In the genomic region with DNA sequence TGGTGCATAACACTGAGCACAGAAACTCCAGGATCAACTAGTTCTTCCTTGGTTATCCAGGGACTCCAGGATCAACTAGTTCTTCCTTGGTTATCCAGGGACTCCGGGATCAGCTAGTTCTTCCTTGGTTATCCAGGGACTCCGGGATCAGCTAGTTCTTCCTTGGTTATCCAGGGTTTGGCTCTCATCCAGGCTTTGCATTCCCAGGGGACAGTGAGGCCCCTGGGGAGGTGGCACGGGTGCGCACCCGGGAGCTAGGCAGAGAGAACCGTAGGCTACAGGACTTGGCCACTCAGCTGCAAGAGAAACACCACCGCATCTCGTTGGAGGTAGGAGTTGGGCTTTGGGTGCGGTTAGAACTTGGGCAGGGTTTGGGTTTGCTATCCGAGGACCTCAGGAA, we compare ENCODE assay signal across 32 mouse cellular contexts. TPM values are rescaled to one million over a fixed set of nuclear protein-coding genes. Genes with fewer than 3 reads are reported as not detected.
DNase-seq lines count a peak whose midpoint lies in the region; ATAC-seq and TF ChIP-seq lines count a peak whose summit lies in the region.
"Had no signal": no experiment of that assay in that cellular context is flagged by ENCODE, and none has a peak within 500 bp of the region (broad histone marks: within the 10 kb centered on the region; RNA-seq: fewer than 3 reads in every experiment).

No protein-coding gene starts in this region.

- no peak overlapping the region for H3K27ac ChIP-seq in heart, embryonic 16.5 days (ENCODE audit: low read length)
- H3K27ac ChIP-seq in neural tube, embryonic 12.5 days: no peak overlapping the region
- H3K27ac ChIP-seq: embryonic facial prominence, embryonic 10.5 days; embryonic facial prominence, embryonic 13.5 days; forebrain, embryonic 10.5 days; forebrain, embryonic 13.5 days; heart, embryonic 13.5 days; hindbrain, embryonic 10.5 days; hindbrain, embryonic 13.5 days; intestine, embryonic 15.5 days had no signal

- TF ChIP-seq CTCF in E14TG2a.4 (conservative IDR thresholded peaks at IDR 0.05; ENCODE audit: low read length): no peak

- ATAC-seq in heart, embryonic 16.5 days (replicated peaks; ENCODE audit: extremely low read depth, insufficient read depth, low FRiP score): no peak
- no peak for ATAC-seq in neural tube, embryonic 12.5 days (ENCODE audit: low FRiP score, low read depth)
- ATAC-seq: activated CD4-positive, CD25-positive, alpha-beta regulatory T cell, adult 4 months; forebrain, embryonic 13.5 days; forebrain, embryonic 16.5 days; hindbrain, embryonic 16.5 days; intestine, embryonic 15.5 days had no signal

- DNase-seq in heart, postnatal 25 days (ENCODE audit: low spot score): no peak
- no peak for DNase-seq in neural tube, embryonic 10.5 days (ENCODE audit: extremely low spot score, low spot score)
- DNase-seq in layer of hippocampus, postnatal 36 days: no peak
- DNase-seq: adrenal gland, adult 8-10 months; adrenal gland, postnatal 25 days; B cell, adult 2 months; cerebellum, adult 11-12 months; cerebellum, adult 8-10 months; cerebellum, postnatal 36 days; embryo, embryonic 11 days; gastrocnemius, postnatal 10 days; kidney, adult 11 months had no signal

- no peak overlapping the region for H3K9ac ChIP-seq in heart, embryonic 16.5 days (ENCODE audit: low read length)
- H3K9ac ChIP-seq in neural tube, embryonic 12.5 days: 0 out of 2 replicates have a peak overlapping the region, but pooled peaks have one; percentile 10
- H3K9ac ChIP-seq: embryonic facial prominence, embryonic 13.5 days; forebrain, embryonic 13.5 days; heart, embryonic 13.5 days; hindbrain, embryonic 13.5 days; intestine, embryonic 15.5 days had no signal

- H3K4me2 ChIP-seq in heart, embryonic 16.5 days (ENCODE audit: low read depth, low read length): 0 out of 2 replicates have a peak overlapping the region, but pooled peaks have one; percentile 7
- H3K4me2 ChIP-seq in neural tube, embryonic 12.5 days (replicated peaks): no peak overlapping the region
- H3K4me2 ChIP-seq: embryonic facial prominence, embryonic 13.5 days; forebrain, embryonic 13.5 days; heart, embryonic 13.5 days; hindbrain, embryonic 13.5 days; intestine, embryonic 15.5 days had no signal

- peaks cover 55% of the 10 kb centered on the region for H3K36me3 ChIP-seq in heart, embryonic 16.5 days (ENCODE audit: control insufficient read depth, insufficient read depth)
- H3K36me3 ChIP-seq in neural tube, embryonic 12.5 days: peaks cover 65% of the 10 kb centered on the region
- peaks cover 69% of the 10 kb centered on the region for H3K36me3 ChIP-seq in E14TG2a.4 (ENCODE audit: insufficient read depth, low read length)

- no peaks in the 10 kb centered on the region for H3K9me3 ChIP-seq in heart, embryonic 16.5 days (replicated peaks; ENCODE audit: control insufficient read depth, low read length)
- H3K9me3 ChIP-seq in neural tube, embryonic 12.5 days: no peaks in the 10 kb centered on the region
- H3K9me3 ChIP-seq in E14TG2a.4 (ENCODE audit: low read length): no peaks in the 10 kb centered on the region
- H3K9me3 ChIP-seq: embryonic facial prominence, embryonic 10.5 days; embryonic facial prominence, embryonic 13.5 days; forebrain, embryonic 10.5 days; forebrain, embryonic 13.5 days; heart, embryonic 13.5 days; hindbrain, embryonic 10.5 days; hindbrain, embryonic 13.5 days; intestine, embryonic 15.5 days had no signal

- intact Hi-C loops in heart, postnatal 25 days (cut with DNase I): no loop called here

- H3K4me1 ChIP-seq in heart, embryonic 16.5 days (ENCODE audit: control insufficient read depth, insufficient read depth, low read length): peaks cover 21% of the 10 kb centered on the region
- H3K4me1 ChIP-seq in neural tube, embryonic 12.5 days: peaks cover 18% of the 10 kb centered on the region
- peaks cover 58% of the 10 kb centered on the region for H3K4me1 ChIP-seq in E14TG2a.4 (replicated peaks; ENCODE audit: low read depth, low read length)

- WGBS in heart, embryonic 16.5 days: 67% methylated on average over 10 of the region's 10 CpGs
- WGBS in neural tube, embryonic 12.5 days: 92% methylated on average over 10 of the region's 10 CpGs

- H3K27me3 ChIP-seq in heart, embryonic 16.5 days (ENCODE audit: control insufficient read depth, insufficient read depth, low read length): no peaks in the 10 kb centered on the region
- no peaks in the 10 kb centered on the region for H3K27me3 ChIP-seq in neural tube, embryonic 12.5 days (replicated peaks)
- no peaks in the 10 kb centered on the region for H3K27me3 ChIP-seq in E14TG2a.4 (ENCODE audit: insufficient read depth, low read length)
- H3K27me3 ChIP-seq: CH12.LX; embryonic facial prominence, embryonic 13.5 days; forebrain, embryonic 13.5 days; heart, embryonic 13.5 days; hindbrain, embryonic 13.5 days; intestine, embryonic 15.5 days had no signal

- H3K4me3 ChIP-seq in heart, embryonic 16.5 days (ENCODE audit: low read length): 0 out of 2 replicates have a peak overlapping the region, but pooled peaks have one; percentile 10
- no peak overlapping the region for H3K4me3 ChIP-seq in neural tube, embryonic 12.5 days
- H3K4me3 ChIP-seq in E14TG2a.4 (replicated peaks; ENCODE audit: low read length): peak overlapping the region; percentile 24
- H3K4me3 ChIP-seq: embryonic facial prominence, embryonic 10.5 days; embryonic facial prominence, embryonic 13.5 days; forebrain, embryonic 10.5 days; forebrain, embryonic 13.5 days; heart, embryonic 13.5 days; hindbrain, embryonic 13.5 days; intestine, embryonic 15.5 days had no signal

RNA-seq across cellular contexts. Expression of a gene that starts 2.5 kb away (rescaled TPM):
- 31.1 and 33.9 TPM in 2 replicates for polyA plus RNA-seq in heart, embryonic 16.5 days (2015; fragmentation: Nextera tagmentation; extraction: Ambion mirVana)
- 10 to 100 TPM; 37.8 to 44.8 TPM for total RNA-seq in heart, postnatal 25 days (2021)
- 54.1 and 61.2 TPM in 2 replicates for polyA plus RNA-seq in neural tube, embryonic 12.5 days (2016; fragmentation: Nextera tagmentation; extraction: Ambion mirVana)
- total RNA-seq in layer of hippocampus, postnatal 36 days (2021): 10 to 100 TPM; 64.2 to 66.7 TPM

RNA-seq across cellular contexts. Expression of a gene that starts 2.7 kb away (rescaled TPM):
- 14.0 and 15.8 TPM in 2 replicates for polyA plus RNA-seq in heart, embryonic 16.5 days (2015; fragmentation: Nextera tagmentation; extraction: Ambion mirVana)
- 10 to 100 TPM; 11.3 to 11.4 TPM for total RNA-seq in heart, postnatal 25 days (2021)
- 14.0 and 14.1 TPM in 2 replicates for polyA plus RNA-seq in neural tube, embryonic 12.5 days (2016; fragmentation: Nextera tagmentation; extraction: Ambion mirVana)
- total RNA-seq in layer of hippocampus, postnatal 36 days (2021): 1 to 10 TPM; 8.4 to 8.6 TPM

RNA-seq across cellular contexts. Expression of a gene that starts 18.0 kb away (rescaled TPM):
- polyA plus RNA-seq in heart, embryonic 16.5 days (2015; fragmentation: Nextera tagmentation; extraction: Ambion mirVana): 33.2 and 36.6 TPM in 2 replicates
- total RNA-seq in heart, postnatal 25 days (2021): 10 to 100 TPM; 15.6 to 18.9 TPM
- polyA plus RNA-seq in neural tube, embryonic 12.5 days (2016; fragmentation: Nextera tagmentation; extraction: Ambion mirVana): 49.2 and 54.8 TPM in 2 replicates
- total RNA-seq in layer of hippocampus, postnatal 36 days (2021): 10 to 100 TPM; 86.3 to 95.5 TPM

RNA-seq across cellular contexts. Expression of a gene that starts 24.5 kb away (rescaled TPM):
- polyA plus RNA-seq in heart, embryonic 16.5 days (2015; fragmentation: Nextera tagmentation; extraction: Ambion mirVana): 9.6 and 11.2 TPM in 2 replicates
- total RNA-seq in heart, postnatal 25 days (2021): 10 to 100 TPM; 22.2 to 25.5 TPM
- polyA plus RNA-seq in neural tube, embryonic 12.5 days (2016; fragmentation: Nextera tagmentation; extraction: Ambion mirVana): 31.8 and 35.3 TPM in 2 replicates
- total RNA-seq in layer of hippocampus, postnatal 36 days (2021): 10 to 100 TPM; 23.9 to 24.2 TPM

RNA-seq across cellular contexts. Expression of a gene that starts 29.9 kb away (rescaled TPM):
- 3.8 and 3.9 TPM in 2 replicates for polyA plus RNA-seq in heart, embryonic 16.5 days (2015; fragmentation: Nextera tagmentation; extraction: Ambion mirVana)
- not detected for total RNA-seq in heart, postnatal 25 days (2021)
- polyA plus RNA-seq in neural tube, embryonic 12.5 days (2016; fragmentation: Nextera tagmentation; extraction: Ambion mirVana): 4.1 and 6.1 TPM in 2 replicates
- 1 to 10 TPM in 1 of 2 experiments, under 1 TPM in 1; 0.38 to 1.2 TPM for total RNA-seq in layer of hippocampus, postnatal 36 days (2021)
- total RNA-seq: adrenal gland, adult 8-10 months; adrenal gland, postnatal 25 days; gastrocnemius, adult 18-20 months; gastrocnemius, postnatal 10 days; gastrocnemius, postnatal 36 days; heart, adult 8-10 months; MEL had no signal
- polyA plus RNA-seq: cortical plate, adult 2 months had no signal

Comparison
In these comparisons a context has a peak if more than half of its experiments do, and no peak if none do; other contexts are left out.
1. RNA of a gene that starts 18.0 kb away (total RNA-seq): 86.3 to 95.5 TPM in layer of hippocampus, postnatal 36 days; 15.6 to 18.9 TPM in heart, postnatal 25 days; every median in the first group is over 4 times any median in the second.